Mouse (Mus musculus) limb, embryonic 13.5 days (tissue): Measurements from ENCODE around the gene Onecut3. TPM values are rescaled to one million over a fixed set of nuclear protein-coding genes. Genes with fewer than 3 reads are reported as not detected.

Experiments used
- ATAC-seq: fragments of 200-750 bp; cut with Nextera tagmentation; 2 replicates; pipeline ENCODE4 v1.8.0; 2017; ENCODE audit warnings: low read depth, moderate number of reproducible peaks, moderate TSS enrichment; ENCODE audit not compliant: low FRiP score
- H3K27ac ChIP-seq: fragments of 300-500 bp; sonication (generic); 2 replicates; pipeline ENCODE4 v1.5.1; 2015; ENCODE audit warnings: inconsistent platforms, mild to moderate bottlenecking, moderate library complexity
- H3K27me3 ChIP-seq: fragments of 300-500 bp; sonication (generic); 2 replicates; pipeline ENCODE4 v1.6.1; 2015; ENCODE audit warnings: mild to moderate bottlenecking, inconsistent platforms
- H3K36me3 ChIP-seq: fragments of 300-500 bp; sonication (generic); 2 replicates; pipeline ENCODE4 v1.6.1; 2015; ENCODE audit warnings: inconsistent platforms, mild to moderate bottlenecking, moderate library complexity
- H3K4me1 ChIP-seq: fragments of 300-500 bp; sonication (generic); 2 replicates; pipeline ENCODE4 v1.6.1; 2015; ENCODE audit warnings: inconsistent platforms
- H3K4me2 ChIP-seq: fragments of 300-500 bp; sonication (generic); replicated peaks from 2 replicates; pipeline ENCODE4 v1.6.1; 2015; ENCODE audit warnings: inconsistent platforms, mild to moderate bottlenecking, moderate library complexity
- H3K4me3 ChIP-seq: fragments of 300-500 bp; sonication (generic); 2 replicates; pipeline ENCODE4 v1.5.1; 2015; ENCODE audit warnings: moderate library complexity, mild to moderate bottlenecking, inconsistent platforms
- H3K9ac ChIP-seq: fragments of 300-500 bp; sonication (generic); 2 replicates; pipeline ENCODE4 v1.6.1; 2015; ENCODE audit warnings: mild to moderate bottlenecking, inconsistent platforms
- H3K9me3 ChIP-seq: fragments of 300-500 bp; sonication (generic); 2 replicates; pipeline ENCODE4 v1.6.1; 2016; ENCODE audit warnings: inconsistent platforms
- WGBS: fragments of 180-500 bp; shearing (Covaris S2); methylation state at CpG from one replicate; pipeline ENCODE4 v1.1.7; 2015; 5-methylcytosine and 5-hydroxymethylcytosine counted together
- polyA plus RNA-seq: library from polyadenylated mRNA; unstranded; fragments of >200 nt; fragmentation: Nextera tagmentation; extraction: Ambion mirVana; gene quantifications from 2 replicates; pipeline ENCODE4 v1.2.1, GENCODE M21; 2015

Onecut3 gene
- polyA plus RNA-seq, 1 experiment from 2014 or later: not detected

DNA sequence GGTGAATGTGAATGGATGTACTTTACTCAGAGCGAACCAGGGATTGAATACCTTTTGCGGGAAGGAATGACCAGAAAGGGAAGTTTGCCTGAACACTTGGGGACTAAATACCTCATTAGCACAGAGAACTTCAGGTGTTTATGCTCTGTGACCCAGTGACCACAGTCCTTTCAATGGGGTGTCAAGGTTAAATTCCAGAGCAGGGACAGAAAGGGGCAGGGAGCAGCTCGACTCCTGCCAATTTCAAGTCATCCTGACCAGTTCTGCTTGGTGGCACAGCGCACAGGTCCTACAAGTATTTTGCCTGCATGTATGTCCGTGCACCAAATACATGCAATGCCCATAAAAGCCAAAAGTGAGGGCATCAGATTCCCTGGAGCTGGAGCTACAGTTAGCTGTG is 29.6 kb upstream of the Onecut3 start:
- Histone ChIP-seq H3K4me2 (peak overlapping the region; percentile 35; the same call in 1 of the 2 replicates), H3K4me1 (peaks cover 6% of the 10 kb centered on the region), H3K27me3 (peaks cover 60% of the 10 kb centered on the region), H3K36me3 (no peaks in the 10 kb centered on the region), H3K9me3 (0 out of 2 replicates have a peak, but pooled peaks cover 5% of the 10 kb centered on the region), H3K4me3 (no peak overlapping the region), H3K27ac (no peak overlapping the region), H3K9ac (no peak overlapping the region)
- 55% methylated on average over 5 of the region's 5 CpGs for WGBS
- no peak for ATAC-seq

DNA sequence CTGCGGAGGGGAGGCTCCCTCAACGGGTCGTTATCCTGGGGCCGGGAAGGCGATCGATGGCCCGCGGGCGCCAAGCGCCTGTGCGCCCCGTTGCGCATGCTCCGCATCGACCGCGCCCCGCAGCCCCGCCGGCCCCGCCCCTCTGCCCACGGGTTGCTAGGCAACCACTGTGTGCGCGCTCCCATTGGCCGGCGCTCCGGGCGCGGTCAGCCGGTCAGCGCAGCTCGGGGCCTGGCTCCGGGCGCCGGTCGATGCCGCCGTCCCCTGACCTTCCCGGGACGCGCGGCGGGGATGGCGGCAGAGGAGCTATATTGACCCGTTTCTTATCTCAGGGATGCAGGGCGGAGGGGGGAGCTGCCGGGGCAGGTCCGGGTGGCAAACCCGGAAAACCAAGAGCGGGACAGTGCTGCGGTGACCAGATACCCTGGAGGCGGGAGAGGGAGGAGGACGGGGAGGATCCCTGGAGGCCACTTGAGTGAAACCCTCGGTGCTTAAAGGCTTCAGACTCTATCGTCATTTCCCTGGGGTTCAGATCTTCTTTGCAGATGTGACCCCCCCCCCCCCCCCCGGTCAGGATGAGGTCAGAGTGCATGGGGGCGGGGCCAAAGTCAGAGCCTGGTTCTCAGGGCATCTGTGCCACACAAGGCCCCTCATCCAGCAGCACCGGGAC is 19.2 kb upstream of the Onecut3 start:
- Histone ChIP-seq H3K27me3 (peaks cover 55% of the 10 kb centered on the region), H3K4me1 (peaks cover 10% of the 10 kb centered on the region; the same call in 1 of the 2 replicates)

DNA sequence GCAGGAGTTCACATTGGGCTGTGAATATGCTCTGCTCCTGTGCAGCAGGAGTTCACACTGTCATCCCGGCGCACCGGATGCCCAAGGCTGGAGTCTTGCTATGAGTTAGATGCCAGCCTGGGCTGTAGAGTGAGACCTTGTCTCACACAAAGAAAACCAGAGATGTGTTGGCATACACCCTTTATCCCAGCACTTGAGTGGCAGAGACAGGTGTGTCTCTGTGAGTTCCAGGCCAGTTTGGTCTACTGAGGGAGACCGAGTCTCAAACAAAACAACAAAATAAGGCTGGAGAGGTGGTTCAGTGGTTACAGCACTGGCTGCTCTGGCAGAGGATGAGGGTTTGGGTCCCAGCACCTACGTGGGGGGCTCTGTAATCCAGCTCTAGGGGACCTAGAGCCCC is 16.1 kb upstream of the Onecut3 start:
- Histone ChIP-seq H3K27ac (no peak overlapping the region), H3K4me3 (no peak overlapping the region), H3K4me2 (no peak overlapping the region), H3K4me1 (peaks cover 6% of the 10 kb centered on the region; the same call in 1 of the 2 replicates), H3K27me3 (peaks cover 53% of the 10 kb centered on the region), H3K9ac (no peak overlapping the region), H3K36me3 (no peaks in the 10 kb centered on the region), H3K9me3 (no peaks in the 10 kb centered on the region)
- no peak for ATAC-seq
- WGBS: 77% methylated on average over 5 of the region's 5 CpGs

More for the DNA sequence above, 19.2 kb upstream of the Onecut3 start:
- H3K9me3 ChIP-seq: no peaks in the 10 kb centered on the region
- H3K4me2 ChIP-seq: peak overlapping the region; percentile 76
- H3K36me3 ChIP-seq: no peaks in the 10 kb centered on the region
- WGBS: under 1% methylated on average over 57 of the region's 58 CpGs
- H3K4me3 ChIP-seq: peak overlapping the region; percentile 63
- no peak overlapping the region for H3K27ac ChIP-seq
- peak overlapping the region; percentile 73 for H3K9ac ChIP-seq
- peak; percentile 87 for ATAC-seq

DNA sequence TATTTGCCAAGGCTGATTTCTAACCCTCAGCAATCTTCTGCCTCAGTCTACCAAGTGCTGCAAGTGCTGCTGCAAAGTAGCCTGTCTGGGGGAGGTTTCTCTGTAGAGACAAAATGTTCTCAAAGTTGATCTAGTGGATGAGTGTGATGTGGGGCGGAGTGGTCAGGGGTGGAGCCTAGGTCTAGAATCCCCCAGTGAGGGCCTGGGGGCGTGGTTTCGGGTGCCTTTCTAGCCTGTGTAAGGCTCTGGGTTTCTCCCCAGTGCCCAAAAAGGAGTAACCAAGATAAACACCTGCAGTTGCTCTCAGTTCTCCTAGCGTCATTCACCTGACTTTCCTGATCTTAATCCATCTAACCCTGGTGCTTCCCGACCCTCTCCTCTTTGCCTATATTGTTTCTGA is 13.6 kb upstream of the Onecut3 start:
- Histone ChIP-seq H3K4me2 (no peak overlapping the region), H3K36me3 (no peaks in the 10 kb centered on the region), H3K4me1 (no peaks in the 10 kb centered on the region), H3K27ac (no peak overlapping the region), H3K27me3 (peaks cover 77% of the 10 kb centered on the region), H3K9me3 (no peaks in the 10 kb centered on the region), H3K4me3 (no peak overlapping the region), H3K9ac (no peak overlapping the region)
- no peak for ATAC-seq
- WGBS: 10% methylated on average over 5 of the region's 5 CpGs

DNA sequence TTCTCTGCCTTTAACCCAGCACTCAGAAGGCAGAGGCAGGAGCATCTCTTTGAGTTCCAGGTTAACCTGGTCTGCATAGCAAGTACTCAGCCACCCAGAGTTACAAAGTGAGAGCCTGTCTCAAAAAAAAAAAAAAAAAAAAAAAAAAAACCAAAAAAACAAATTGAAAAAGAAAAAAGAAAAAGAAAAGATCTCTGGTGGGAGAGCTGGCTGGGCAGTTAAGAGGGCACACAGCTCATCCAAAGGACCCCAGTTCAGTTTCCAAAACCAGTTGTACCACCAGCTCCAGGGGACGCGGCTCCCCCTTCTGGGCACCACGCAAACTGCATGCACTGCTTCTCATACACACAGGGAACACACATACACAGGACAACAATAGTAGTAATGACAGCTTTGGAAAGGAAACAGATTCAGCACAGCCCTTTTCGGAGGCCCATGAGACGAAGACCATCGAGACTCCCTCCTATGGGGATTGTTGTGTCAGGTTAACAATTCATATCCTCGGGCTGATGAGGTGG is 7.7 kb upstream of the Onecut3 start:
- Histone ChIP-seq H3K4me2 (no peak overlapping the region), H3K4me1 (0 out of 2 replicates have a peak, but pooled peaks cover 6% of the 10 kb centered on the region), H3K27me3 (peaks cover 95% of the 10 kb centered on the region), H3K9me3 (peaks cover 7% of the 10 kb centered on the region), H3K27ac (no peak overlapping the region), H3K36me3 (no peaks in the 10 kb centered on the region), H3K9ac (no peak overlapping the region), H3K4me3 (no peak overlapping the region)
- WGBS: 72% methylated on average over 7 of the region's 7 CpGs
- no peak for ATAC-seq

DNA sequence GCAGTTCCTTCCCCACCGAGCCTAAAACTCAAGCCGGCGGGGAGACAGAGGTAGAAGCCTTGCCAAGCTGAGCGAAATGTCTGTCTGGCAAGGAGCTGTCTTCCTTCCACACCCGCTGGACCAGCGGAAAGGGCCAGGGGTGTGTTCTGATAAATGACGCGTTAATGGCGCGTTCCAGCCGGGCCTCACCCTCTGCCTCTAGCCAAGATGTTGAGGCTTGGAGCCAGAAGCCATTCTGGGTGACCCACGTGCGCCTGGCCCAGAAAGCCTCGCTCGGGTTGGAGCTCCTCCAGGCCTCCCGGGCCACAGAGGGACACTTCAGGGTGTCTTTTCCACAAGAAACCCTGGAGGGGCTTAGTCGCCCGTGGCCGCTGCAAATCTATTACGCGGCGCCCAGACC is 4.6 kb upstream of the Onecut3 start:
- 0 out of 2 replicates have a peak overlapping the region, but pooled peaks have one; percentile 7 for H3K4me2 ChIP-seq
- peak overlapping the region; percentile 8; the same call in 1 of the 2 replicates for H3K4me3 ChIP-seq

DNA sequence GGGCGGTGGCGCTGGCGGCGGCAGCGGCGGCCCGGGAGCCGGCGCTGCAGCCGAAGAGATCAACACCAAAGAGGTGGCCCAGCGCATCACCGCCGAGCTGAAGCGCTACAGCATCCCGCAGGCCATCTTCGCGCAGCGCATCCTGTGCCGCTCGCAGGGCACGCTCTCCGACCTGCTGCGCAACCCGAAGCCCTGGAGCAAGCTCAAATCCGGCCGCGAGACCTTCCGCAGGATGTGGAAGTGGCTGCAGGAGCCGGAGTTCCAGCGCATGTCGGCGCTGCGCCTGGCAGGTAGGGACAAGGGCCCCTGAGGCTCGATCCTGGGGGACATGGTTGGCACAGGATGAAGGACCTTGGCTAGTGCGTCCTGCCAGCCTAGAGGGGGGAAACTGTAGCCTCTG is 1.3 kb downstream of the Onecut3 start:
- Histone ChIP-seq H3K9me3 (no peaks in the 10 kb centered on the region), H3K36me3 (no peaks in the 10 kb centered on the region), H3K27me3 (peaks cover 100% of the 10 kb centered on the region), H3K4me3 (peak overlapping the region; percentile 50), H3K4me2 (peak overlapping the region; percentile 87), H3K9ac (peak overlapping the region; percentile 59; the same call in 1 of the 2 replicates), H3K4me1 (peaks cover 19% of the 10 kb centered on the region), H3K27ac (no peak overlapping the region)
- no peak for ATAC-seq
- under 1% methylated on average over 30 of the region's 35 CpGs for WGBS

More for the DNA sequence above, 4.6 kb upstream of the Onecut3 start:
- H3K27ac ChIP-seq: no peak overlapping the region
- ATAC-seq: no peak
- peaks cover 7% of the 10 kb centered on the region for H3K9me3 ChIP-seq
- peaks cover 13% of the 10 kb centered on the region for H3K4me1 ChIP-seq
- no peak overlapping the region for H3K9ac ChIP-seq
- no peaks in the 10 kb centered on the region for H3K36me3 ChIP-seq
- WGBS: 1% methylated on average over 22 of the region's 22 CpGs
- H3K27me3 ChIP-seq: peaks cover 97% of the 10 kb centered on the region

DNA sequence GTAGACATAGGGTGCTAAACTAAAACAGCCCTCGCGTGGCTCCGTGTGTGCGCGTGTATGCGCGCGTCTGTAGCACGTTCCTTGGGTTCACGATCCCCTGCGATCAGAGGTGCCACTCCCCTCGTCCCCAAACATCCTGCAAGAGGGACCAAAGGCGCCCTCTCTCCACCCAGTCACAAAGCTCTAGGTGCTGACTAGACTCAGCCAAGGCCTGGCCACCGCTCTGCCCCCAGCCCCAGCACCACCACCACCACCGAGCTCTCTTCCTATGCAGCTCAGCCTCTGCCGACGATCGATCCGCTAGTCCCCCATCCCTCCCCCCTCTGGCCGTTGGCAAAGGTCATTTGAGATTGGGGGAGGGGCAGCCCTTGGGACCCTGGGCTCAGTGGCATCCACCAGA is 1.8 kb downstream of the Onecut3 start:
- ATAC-seq: no peak
- WGBS: under 1% methylated on average over 20 of the region's 20 CpGs
- Histone ChIP-seq H3K9me3 (no peaks in the 10 kb centered on the region), H3K27ac (no peak overlapping the region), H3K4me1 (peaks cover 19% of the 10 kb centered on the region), H3K4me2 (peak overlapping the region; percentile 87; the same call in 1 of the 2 replicates), H3K9ac (no peak overlapping the region), H3K4me3 (peak overlapping the region; percentile 50), H3K27me3 (peaks cover 100% of the 10 kb centered on the region), H3K36me3 (no peaks in the 10 kb centered on the region)

DNA sequence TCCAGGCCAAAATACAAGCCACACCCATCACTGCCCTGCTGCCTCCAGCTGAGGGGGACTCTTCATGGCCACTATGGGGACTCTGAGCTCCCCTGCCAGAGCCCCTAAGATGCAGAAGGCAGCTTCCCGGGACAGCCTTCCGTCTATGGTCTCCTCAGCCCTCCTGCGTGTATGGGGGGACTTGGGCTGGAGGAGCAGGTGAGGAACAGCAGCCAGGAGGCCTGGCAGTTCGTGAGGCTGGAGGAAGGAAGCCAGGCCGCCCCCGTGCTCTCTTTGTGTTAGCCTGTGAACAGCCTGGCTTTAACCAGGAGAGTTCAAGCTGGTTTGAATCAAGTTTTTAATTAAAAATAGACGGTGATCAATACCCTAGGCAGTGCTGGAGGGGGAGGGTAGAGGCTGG is 7.7 kb downstream of the Onecut3 start:
- Histone ChIP-seq H3K36me3 (no peaks in the 10 kb centered on the region), H3K4me3 (no peak overlapping the region), H3K27ac (no peak overlapping the region), H3K4me2 (no peak overlapping the region), H3K9ac (no peak overlapping the region), H3K9me3 (no peaks in the 10 kb centered on the region), H3K4me1 (peaks cover 4% of the 10 kb centered on the region; the same call in 1 of the 2 replicates), H3K27me3 (peaks cover 96% of the 10 kb centered on the region)
- WGBS: under 1% methylated on average over 7 of the region's 7 CpGs
- no peak for ATAC-seq

DNA sequence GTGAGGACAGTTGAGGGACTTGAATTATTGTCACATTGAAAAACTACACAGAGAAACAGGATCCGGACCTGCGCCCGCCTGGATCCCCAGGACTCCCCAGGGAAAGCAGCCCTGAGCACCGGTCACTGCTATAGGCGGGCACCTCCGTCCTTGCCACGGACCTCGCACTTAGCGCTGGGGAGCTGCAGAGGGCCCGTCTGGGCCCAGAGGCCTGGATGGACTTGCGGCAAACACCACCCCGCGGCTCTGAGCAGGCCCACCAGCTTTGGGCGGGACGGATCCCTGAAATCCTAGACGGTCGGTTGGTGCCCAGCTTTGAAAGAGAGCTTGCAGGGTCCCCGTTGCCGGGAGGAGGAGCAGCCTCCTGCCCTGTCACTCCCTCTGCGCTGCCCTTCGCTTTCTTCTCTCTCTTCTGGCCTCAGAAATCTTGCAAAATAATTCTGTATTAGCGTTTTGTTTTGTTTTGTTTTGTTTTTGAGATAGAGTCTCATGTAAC is 8.2 kb downstream of the Onecut3 start:
- Histone ChIP-seq H3K4me3 (no peak overlapping the region), H3K4me1 (peaks cover 4% of the 10 kb centered on the region; the same call in 1 of the 2 replicates), H3K36me3 (no peaks in the 10 kb centered on the region), H3K9ac (no peak overlapping the region), H3K27me3 (peaks cover 96% of the 10 kb centered on the region), H3K27ac (no peak overlapping the region), H3K9me3 (no peaks in the 10 kb centered on the region), H3K4me2 (no peak overlapping the region)
- WGBS: under 1% methylated on average over 22 of the region's 22 CpGs
- ATAC-seq: no peak

DNA sequence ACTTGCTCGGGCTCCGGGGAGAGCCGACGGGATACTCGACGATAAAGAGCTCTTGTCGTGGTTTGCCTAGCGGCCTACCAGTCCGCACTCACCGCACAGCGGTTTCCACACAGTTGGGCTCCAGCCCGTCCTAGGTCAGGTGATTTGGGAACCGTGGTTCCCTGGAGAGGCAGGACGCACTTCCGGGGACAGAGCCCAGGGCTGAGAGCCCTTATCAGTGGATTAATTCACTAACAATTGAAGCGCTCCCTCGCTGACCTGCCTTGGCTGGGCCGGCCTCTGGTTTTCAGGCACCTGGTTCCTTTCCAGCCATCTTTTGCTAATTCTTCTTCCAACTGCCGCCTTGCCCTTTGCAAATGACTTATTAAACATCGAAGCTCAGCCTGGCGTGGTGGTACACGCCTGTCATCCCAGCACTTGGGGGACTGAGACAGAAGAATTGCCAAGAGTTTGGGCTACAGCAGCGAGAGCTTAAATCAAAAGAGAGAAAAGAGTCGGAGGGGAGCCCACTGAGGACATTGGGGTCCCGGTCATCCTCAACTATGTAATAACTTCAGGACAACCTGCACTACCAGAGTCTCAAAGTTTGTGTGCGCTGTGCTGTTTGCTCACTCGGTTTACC is 9.1 kb downstream of the Onecut3 start:
- H3K4me2 ChIP-seq: no peak overlapping the region
- H3K4me1 ChIP-seq: peaks cover 4% of the 10 kb centered on the region; the same call in 1 of the 2 replicates
- H3K9me3 ChIP-seq: no peaks in the 10 kb centered on the region
- H3K27me3 ChIP-seq: peaks cover 94% of the 10 kb centered on the region
- no peaks in the 10 kb centered on the region for H3K36me3 ChIP-seq
- H3K4me3 ChIP-seq: no peak overlapping the region
- H3K27ac ChIP-seq: no peak overlapping the region
- no peak for ATAC-seq
- WGBS: under 1% methylated on average over 27 of the region's 27 CpGs
- H3K9ac ChIP-seq: no peak overlapping the region

DNA sequence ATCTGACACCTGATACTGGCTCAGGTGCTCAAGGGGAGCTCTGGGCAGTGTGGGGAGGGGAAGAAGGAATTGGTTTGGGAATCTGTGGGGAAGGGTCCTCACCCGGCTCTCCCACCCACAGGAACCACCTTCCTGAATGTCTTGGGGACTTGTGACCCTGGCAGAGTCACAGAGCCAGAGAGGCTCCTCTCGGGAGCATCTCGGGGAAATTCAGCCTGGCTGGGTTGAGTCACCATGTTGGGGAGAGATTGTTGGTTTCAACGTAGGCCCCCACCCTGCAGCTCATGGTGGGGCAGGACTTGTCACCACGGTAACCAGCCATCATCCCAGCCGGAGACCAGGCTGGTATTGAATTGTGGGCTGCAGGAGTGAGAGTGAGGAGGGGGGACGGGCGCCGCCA is 10.1 kb downstream of the Onecut3 start:
- Histone ChIP-seq H3K9me3 (no peaks in the 10 kb centered on the region), H3K9ac (no peak overlapping the region), H3K36me3 (no peaks in the 10 kb centered on the region), H3K4me3 (no peak overlapping the region), H3K4me2 (no peak overlapping the region), H3K4me1 (peaks cover 6% of the 10 kb centered on the region; the same call in 1 of the 2 replicates), H3K27me3 (peaks cover 90% of the 10 kb centered on the region), H3K27ac (no peak overlapping the region)
- no peak for ATAC-seq
- 1% methylated on average over 8 of the region's 9 CpGs for WGBS
